ENCODE assay signal across 31 mouse cellular contexts in the genomic region with DNA sequence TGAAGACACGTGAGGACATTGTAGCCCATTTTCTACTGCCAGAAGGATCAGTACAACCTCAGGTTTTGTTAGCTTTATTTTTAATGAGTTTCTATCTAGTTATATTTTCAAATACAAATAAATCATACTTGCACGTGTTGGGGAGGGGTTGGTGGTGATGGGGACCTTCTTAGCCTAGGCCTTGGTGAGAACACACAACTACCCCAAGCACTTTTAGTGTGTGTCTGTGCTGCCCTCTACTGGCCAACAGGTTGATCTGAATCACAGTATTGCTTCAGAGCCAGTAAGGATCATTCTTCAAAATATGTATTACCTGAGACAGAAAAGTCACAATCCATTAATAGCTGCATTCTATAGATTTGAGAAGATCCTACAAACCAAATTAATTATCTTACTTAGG. TPM values are rescaled to one million over a fixed set of nuclear protein-coding genes. Genes with fewer than 3 reads are reported as not detected.
DNase-seq lines count a peak whose midpoint lies in the region; TF ChIP-seq lines count a peak whose summit lies in the region.
"Not testable (repeated sequence)": the region's sequence is repeated elsewhere in the genome, so short reads cannot be mapped to it uniquely, and the experiment has no call there.
"Had no signal": no experiment of that assay in that cellular context is flagged by ENCODE, and none has a peak within 500 bp of the region (broad histone marks: within the 10 kb centered on the region; RNA-seq: fewer than 3 reads in every experiment).

No protein-coding gene starts in this region.

- TF ChIP-seq EP300 in heart, adult 2 months (IDR thresholded peaks at IDR 0.05; ENCODE audit: insufficient read depth, low read depth, low read length): not testable (repeated sequence)

- not testable (repeated sequence) for H3K27ac ChIP-seq in heart, adult 2 months

- not testable (repeated sequence) for H3K79me2 ChIP-seq in heart, adult 2 months (replicated peaks; ENCODE audit: control insufficient read depth, insufficient read depth, low read length)

- TF ChIP-seq POLR2A in heart, adult 2 months (IDR thresholded peaks at IDR 0.05; ENCODE audit: insufficient read depth, low read depth, low read length): not testable (repeated sequence)

- intact Hi-C loops in heart, adult 2 months (cut with DNase I): not testable (repeated sequence)

- not testable (repeated sequence) for H3K27me3 ChIP-seq in heart, adult 2 months (ENCODE audit: control insufficient read depth, insufficient read depth, low read length)

- not testable (repeated sequence) for H3K4me3 ChIP-seq in heart, adult 2 months

- peak; percentile 15 for DNase-seq in adrenal gland, adult 2 months
- DNase-seq in adrenal gland, postnatal 36 days: peak; percentile 39 to 46
- not testable (repeated sequence) for DNase-seq in heart, adult 2 months
- DNase-seq in kidney, adult 9 months: peak; percentile 34
- peak; percentile 4 for DNase-seq in layer of hippocampus, adult 11-12 months (ENCODE audit: low spot score)
- DNase-seq in lung, postnatal 36 days: peak; percentile 3
- peak; percentile 41 for DNase-seq in testis, postnatal 10 days (ENCODE audit: low spot score)

- H3K4me1 ChIP-seq in heart, adult 2 months (ENCODE audit: control insufficient read depth, insufficient read depth, low read length): not testable (repeated sequence)

- not testable (repeated sequence) for H3K36me3 ChIP-seq in heart, adult 2 months (ENCODE audit: control insufficient read depth, insufficient read depth, low read length)

- not testable (repeated sequence) for H3K9ac ChIP-seq in heart, adult 2 months (ENCODE audit: low read depth, low read length)

- 51% methylated on average over 2 of the region's 2 CpGs for WGBS in heart, adult 2 months

- peak; percentile 26 for TF ChIP-seq CTCF in heart, adult 2 months (IDR thresholded peaks at IDR 0.05)

RNA-seq across cellular contexts. Expression of a gene that starts 35.1 kb away (rescaled TPM):
- total RNA-seq in adrenal gland, adult 2 months (2021): not detected
- not detected in 2 replicates for polyA plus RNA-seq in adrenal gland, adult 2 months (2012; rRNA removed)
- not detected for total RNA-seq in adrenal gland, postnatal 36 days (2021)
- total RNA-seq in heart, adult 2 months (2021): not detected
- polyA plus RNA-seq in heart, adult 2 months (2012; rRNA removed): not detected in 2 replicates
- total RNA-seq: common myeloid progenitor, adult 5-6 weeks; gastrocnemius, adult 18-20 months; gastrocnemius, postnatal 36 days; heart, adult 18-20 months; hematopoietic stem cell, adult 5-6 weeks; left cerebral cortex, postnatal 10 days; megakaryocyte progenitor cell, adult 5-6 weeks had no signal
- polyA plus RNA-seq: CD4-positive, CD25-positive, alpha-beta regulatory T cell, adult 4 months; embryonic facial prominence, embryonic 13.5 days; forebrain, embryonic 10.5 days; forebrain, embryonic 15.5 days; frontal cortex, adult 2 months; heart, embryonic 12.5 days; heart, postnatal 0 days; hindbrain, embryonic 14.5 days; kidney, postnatal 0 days; limb, embryonic 11.5 days; liver, embryonic 14.5 days; lung, adult 2 months; midbrain, embryonic 10.5 days; midbrain, embryonic 15.5 days; neural tube, embryonic 15.5 days; spleen, adult 2 months; thymus, postnatal 0 days had no signal
